Mouse (Mus musculus): ENCODE results near the gene Fat3. TPM values are rescaled to one million over a fixed set of nuclear protein-coding genes. Genes with fewer than 3 reads are reported as not detected.

Gene Fat3
- total RNA-seq, 1 experiment from 2014 or later: 3.1 TPM

DNA sequence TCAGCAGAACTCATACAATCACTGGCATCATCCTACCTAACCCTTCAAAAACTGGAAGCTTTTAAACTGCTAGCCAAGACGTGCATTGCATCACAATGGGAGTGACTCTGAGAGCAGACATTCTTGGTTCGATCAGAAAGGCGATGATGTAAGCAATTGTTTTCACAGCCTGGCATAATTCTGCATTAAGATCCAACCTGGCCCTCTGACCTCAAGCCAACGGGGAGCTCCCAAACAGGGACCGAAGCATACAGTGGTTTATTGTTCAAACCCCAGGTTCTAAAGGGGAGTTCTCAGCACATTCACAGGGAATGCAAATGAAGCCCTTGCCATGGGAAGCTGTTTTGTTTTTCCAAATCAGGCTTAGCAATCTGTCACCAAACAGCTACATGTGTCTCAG, 63.3 kb downstream of the Fat3 start:
- no peak for DNase-seq

DNA sequence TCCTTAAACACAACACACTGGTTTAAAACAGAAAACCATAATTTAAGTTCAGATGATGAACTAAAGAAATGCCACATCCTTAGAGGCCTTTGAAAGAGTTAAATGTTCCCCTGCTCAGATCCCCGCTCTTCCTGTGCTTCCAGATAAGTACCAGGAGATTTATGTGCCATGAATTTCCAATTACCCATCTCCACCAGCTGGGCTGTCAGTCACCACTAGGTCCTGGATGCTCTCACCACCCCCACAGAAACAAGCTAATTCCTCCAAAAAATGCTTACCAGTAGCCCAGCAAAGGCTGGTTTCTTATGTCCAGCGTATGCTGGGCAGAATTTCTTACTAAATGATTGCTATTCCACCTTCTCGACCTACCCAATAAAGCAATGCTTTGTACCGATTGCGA, 72.5 kb downstream of the Fat3 start:
- no peak for DNase-seq

DNA sequence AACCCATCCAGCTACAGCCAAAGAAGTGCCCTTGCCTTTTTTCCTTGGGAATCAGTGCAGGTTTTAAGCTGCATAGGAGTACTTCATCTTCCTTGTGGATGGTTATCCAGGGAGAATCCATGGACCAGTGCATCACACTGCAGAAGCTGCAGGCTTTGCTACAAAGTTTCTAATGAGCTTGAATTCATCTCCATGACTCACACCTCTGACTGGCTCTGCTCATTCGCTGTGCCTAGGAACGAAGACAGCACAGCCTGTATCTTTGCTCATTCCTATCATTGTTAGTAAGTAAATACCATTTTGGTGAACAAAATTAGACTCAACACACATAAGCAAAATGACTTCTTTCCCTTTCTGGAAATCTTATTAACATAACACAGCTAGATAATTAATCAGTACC, 78.4 kb downstream of the Fat3 start:
- no peak for DNase-seq

DNA sequence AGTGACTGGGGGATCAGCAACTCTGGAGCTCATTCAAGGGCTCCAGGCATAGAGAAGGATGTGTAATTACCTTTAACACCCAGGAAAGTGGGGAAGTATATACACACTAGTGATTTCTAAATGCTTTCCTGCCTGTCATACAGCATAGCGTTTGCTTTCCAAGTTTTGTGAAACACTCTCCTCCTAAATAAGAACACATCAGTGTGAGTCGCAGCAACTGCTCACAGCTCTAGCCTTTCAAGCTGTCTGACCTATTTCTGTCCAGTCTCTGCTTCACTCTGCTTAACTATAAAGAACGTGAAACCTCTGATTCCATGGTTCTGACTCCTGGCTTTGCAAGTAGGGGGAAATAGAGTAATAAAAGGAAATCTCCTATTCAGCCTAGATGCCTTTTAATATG, 98.3 kb downstream of the Fat3 start:
- no peak for DNase-seq

DNA sequence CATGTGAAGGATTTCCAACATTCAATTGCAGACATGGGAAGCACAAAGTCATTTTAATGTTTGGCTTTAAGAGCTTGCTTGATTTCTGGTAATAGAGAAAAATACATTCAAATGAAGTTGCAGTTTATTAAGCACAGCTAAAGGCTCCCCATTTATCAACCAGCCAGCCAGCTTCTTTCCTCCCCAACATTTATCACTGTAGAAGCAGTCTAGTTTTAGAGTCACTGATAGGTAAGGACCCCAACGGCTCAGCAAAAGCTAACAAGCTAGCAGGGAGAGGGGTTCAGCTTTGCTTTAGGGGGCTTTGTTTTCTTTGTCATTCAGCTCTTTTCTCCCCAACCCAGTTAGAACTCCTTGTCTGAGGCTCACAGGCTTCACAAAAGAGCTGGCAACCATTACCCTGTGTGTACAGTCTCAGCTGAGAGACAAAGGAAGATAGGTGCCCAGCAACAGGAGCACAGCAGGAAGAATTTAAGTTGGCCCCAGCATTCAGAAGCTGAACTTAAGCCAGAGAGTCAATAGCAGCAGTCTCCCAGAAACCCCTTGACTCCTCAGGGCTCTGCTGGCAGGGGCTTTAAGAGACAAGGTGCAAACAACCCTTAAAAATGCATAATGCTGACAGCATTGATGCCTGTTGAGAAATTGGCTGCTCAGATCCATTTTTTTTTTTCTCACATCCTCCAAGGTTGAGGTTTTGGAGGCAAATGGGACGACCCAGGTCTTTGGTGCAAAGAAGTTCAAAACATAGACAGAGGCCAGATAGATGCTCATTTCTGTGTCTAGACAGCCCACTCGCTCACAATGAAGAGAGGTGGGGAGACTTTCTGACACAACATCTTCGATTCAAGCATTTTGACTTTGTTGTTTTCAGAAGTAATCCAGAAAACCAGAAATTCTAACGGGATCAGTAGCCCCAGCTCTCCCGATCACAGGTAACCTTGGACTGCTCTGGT, 102.1 kb downstream of the Fat3 start:
- DNase-seq: no peak

DNA sequence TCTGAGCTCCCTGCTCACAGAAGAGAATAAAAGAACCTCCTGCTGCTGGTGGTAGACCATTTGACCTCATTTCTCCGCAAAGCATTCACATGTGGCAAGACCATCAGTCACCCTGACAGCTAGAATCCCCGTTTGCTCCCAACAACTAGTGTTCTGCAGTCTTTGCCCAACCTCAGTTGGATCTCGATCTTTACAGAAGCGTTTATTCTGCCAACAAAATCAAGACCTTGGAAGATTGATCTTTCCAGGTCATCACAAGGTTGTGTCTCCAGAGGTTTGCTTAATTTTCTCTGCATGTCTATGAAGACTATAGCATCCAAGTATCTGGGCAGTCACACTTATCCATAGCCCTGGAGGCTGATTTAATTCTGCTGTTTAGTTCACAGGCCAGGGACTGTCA, 111.9 kb downstream of the Fat3 start:
- DNase-seq: peak; percentile 35

DNA sequence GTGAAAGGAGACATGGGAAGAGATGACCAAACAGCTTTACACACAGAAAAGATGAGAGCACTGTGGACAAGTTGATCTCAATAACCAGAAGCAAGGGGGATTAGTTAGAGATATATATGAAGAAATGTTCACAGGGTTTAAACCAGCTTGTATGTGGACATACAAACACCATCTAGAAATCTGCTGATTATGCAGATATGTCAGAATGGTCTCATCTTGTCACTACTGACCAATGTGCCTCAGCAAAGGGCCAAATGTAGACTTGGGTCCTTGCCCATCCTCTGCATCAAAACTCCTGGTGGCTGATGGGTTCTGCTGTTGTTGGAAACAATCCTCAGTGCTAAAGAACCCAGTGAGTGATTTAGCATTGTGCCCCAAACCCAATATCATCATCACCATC, 113.6 kb downstream of the Fat3 start:
- DNase-seq: no peak

DNA sequence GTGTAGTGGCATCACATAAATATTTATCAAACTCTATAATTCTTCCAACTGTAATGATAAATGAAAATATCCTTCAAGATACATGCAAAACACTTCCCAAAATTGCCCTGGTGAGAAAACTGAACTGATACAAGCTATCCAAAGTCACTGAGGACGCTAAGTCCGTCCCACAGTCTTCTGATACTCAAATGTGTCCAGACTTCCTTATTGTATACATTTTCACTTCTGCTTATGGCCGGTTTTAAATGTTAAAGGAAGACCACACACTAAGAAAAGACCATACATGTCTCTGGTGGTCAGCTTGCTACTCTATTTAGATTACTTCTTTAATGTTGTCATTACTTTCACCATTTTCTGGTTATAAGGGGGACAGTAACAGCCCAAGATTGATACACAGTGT, 137.4 kb downstream of the Fat3 start:
- DNase-seq: no peak

DNA sequence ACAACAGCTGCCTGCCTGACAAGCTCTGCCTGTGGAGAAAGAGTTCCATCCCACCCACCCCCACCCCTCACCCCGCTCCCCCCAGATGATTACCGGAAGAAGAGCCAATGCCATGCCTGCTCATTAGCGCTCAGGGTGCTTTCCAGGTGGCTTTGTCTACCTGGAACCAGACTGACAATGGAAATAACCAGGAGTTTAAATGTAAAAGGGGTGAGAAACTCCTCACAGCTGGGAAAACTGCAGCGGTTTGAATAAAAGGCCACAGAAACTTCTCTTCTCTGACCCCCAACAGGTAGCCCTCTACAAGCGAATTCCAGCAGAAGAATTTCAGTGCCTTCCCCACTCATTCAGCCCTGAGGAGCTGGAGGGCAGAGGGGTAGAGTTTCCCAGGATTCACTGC, 139.3 kb downstream of the Fat3 start:
- no peak for DNase-seq

DNA sequence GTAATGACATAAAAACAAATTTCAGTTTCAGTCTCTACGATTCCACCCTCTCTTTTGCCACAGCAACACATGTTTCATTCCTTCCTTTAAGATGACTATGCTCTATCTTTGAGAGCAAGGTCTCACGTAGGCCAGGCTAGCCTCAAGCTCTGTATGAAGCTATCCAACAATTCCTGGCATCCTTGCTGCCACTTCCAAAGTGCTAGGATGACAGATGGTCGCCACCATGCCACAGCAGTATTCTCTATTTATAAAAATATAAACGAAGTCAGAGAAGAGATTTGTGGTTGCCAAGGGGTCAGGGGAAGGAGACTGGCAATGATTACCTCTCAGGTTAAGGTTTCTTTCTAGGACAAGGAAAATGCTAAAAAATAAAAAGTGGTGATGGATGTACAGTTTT, 144.4 kb downstream of the Fat3 start:
- DNase-seq: no peak

DNA sequence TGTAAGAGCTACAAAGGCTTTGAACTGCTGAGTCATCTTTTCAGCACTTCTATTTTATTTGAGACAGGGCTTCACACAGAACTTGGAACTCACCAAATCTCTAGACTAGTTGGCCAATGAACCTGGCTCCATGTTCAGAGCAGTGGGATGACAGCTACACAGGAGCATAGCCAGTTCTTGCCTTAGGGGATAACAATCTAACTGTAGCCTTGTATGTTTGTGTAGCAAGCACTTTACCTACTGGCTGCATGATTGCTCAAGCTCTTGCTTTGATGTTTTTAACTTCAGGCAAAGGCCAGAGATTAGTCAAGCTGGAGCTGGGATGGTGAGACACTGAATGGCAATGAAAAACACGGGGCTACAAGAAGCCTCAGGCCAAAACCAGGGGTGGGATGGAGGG, 146.2 kb downstream of the Fat3 start:
- no peak for DNase-seq

DNA sequence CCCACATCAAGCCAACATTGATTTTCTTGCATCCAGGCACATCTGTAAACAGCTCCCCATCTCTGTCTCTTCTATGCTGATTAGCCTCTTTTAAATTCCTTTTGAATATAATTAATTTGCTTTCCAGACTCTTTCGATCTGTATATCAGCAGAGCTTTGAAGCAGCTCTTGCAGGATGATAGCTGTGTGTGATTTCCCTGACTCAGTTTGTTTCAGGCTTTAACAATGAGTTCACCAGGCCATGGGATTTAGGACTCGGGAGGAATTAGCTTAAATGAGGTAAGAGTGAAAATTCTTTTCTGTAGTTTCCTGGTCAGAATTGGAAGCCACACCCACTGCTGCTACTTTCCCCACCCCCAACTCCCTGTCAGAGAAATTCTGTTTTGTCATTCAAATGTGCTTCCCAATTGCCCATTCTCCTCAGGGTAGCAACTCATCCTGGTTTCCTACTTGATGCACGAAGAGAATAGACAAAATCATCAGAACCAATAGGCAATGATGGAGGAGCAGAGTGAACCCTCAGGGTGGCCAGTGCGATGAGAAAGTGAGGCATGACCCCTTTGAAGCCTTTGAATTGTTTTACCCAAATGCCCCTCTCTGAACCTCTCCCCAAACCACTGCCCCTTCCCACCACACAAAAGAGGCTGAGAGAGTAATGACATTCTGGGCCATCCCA, 147.9 kb downstream of the Fat3 start:
- DNase-seq: no peak

DNA sequence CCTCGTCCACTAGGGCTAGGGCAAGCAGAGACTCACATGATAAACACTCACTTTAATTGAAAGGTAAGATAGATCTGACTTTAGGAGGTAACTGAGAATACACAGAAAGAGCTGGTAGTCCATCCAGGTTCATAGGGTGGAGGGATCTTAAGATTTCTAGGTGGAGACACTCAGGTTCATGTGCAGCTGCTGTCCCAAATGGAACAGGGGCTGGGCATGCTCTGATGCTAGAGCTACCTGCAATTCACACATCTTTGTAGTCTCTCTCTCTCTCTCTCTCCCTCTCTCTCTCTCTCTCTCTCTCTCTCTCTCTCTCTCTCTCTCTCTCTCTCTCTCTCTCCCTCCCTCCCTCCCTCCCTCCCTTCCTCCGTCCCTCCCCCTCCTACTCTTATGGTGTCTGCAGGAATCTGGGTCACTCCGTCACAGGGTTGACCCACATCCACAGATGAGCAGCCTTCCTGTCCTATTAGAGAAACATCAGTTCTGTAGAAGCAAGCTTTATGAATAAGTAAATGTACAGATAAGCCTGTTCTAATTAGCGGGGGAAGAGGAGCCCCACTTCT, 148.5 kb downstream of the Fat3 start:
- DNase-seq: no peak

DNA sequence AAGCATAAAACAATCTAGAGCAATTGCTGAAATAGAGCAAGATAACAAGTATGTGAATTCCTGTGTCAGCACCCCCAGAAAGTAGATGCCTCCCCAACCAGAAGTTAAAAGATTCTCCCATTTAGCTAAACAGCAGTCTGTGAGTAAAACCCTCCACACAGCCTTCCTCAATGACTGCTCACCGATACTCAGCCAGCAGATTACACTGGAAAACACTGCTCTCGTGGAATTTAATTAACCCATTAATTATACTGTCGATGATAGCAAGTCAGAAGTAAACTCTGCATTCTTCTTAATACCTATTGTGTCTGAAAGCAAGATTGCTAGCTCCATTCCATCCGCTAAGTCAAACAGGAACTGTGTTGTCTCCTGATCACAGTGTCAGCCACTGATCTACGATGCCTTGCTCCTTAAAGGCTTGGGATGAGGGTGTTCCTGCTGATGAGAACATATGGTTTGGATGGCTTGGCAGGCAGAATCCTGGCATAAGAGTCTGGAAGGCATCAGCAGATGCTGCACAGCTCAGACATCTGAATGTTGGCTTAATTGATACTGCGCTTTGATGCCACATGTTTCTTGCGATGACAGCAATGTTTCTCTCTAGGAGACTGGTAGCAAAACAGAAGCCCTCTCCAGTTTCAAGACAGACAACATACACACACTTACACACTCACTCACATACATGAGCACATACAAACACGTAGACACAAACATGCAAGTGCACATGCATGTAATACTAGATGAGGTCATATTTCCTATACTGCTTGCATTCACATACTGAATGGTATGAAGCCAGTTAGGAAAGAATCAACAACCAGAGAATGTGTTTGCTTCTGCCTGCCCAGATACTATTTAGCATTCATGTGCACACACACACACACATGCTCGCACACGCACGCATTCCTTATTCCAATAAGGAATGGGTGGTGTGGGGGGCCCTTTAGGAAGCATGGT, 155.9 kb downstream of the Fat3 start:
- DNase-seq: no peak

DNA sequence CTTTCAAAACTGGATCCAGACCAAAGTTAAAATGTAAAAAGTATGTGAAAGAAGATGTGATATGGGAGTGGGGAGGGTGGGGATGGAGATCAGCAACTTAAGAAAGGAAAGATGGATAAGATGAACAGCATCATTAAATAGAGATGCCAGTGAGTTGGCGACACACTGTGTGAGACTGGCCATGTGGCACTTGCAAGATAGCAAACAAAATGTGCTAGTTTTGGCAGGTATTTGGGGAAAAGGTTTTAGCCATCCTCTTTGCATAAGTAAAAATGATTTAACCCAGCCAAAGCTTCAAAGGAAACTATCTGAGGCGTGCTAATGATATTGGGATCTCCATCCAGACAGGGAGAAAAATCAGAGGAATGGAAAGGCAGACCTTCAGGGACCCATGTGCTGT, 157.9 kb downstream of the Fat3 start:
- DNase-seq: no peak

DNA sequence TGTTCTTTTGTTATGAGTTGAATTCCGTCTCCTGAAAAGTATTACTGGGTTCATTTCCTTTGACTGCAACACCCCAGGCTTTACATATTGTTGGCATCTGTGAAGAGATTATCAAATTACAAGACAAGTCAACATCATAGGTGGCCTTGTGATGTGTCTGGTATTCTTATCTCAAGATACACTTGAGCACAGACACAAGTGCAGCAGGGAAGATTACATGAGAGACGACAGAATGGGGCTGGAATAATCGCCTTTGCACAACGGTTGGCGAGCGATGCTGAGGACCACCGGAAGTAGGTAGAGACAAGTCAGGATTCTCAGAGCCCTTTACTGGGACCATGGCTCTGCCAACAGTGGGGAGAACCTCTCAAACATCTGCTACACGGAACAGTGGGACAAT, 158.5 kb downstream of the Fat3 start:
- no peak for DNase-seq

DNA sequence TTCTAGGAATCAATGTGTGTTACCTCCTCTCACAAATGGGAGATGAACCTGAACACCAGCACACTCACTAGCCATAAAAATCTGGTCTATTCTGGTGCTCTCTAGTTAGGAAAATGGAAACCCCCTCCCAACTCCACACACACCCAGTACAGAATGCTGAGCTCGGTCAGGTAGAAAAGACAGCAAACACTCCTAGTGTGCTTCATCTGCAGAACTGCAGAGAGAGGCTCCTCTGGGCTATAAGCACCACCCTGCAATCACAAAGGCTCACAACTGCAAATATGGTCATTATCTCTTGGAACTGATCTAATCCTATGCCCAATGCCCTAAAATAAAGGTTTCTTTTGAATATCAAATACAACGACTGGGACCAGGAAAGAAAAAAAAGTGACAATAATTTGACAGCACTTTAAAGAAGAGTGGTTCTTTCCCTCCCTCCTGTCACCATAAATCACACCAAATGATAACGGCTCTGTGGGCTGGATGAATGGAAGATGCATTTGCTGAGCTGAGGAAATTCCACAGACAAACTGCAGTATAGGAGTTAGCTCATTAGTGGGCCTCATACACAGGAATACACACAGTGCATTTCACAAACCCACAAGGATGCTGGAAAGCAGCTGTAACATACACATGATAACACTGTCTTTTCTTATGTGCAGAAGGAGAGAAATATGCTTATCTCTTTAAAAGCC, 170.6 kb downstream of the Fat3 start:
- DNase-seq: no peak

DNA sequence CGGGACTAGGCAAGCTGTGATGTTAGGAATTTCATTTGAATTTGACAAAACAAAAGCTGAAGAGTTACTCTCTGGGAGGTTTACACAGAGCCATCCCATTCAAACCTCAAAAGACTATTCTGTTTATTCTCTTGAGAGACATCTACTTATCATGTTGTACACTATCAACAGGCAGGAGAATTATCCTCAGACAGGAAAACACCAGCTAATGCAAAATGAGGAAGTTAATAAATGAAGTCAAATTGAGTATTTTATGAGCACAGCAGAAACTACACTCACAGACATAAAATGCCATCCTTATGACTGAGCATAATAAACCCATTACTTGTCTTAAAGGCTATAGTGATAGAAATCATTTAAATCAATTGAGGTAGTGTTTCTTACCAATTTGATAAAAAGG, 182.1 kb downstream of the Fat3 start:
- no peak for DNase-seq

DNA sequence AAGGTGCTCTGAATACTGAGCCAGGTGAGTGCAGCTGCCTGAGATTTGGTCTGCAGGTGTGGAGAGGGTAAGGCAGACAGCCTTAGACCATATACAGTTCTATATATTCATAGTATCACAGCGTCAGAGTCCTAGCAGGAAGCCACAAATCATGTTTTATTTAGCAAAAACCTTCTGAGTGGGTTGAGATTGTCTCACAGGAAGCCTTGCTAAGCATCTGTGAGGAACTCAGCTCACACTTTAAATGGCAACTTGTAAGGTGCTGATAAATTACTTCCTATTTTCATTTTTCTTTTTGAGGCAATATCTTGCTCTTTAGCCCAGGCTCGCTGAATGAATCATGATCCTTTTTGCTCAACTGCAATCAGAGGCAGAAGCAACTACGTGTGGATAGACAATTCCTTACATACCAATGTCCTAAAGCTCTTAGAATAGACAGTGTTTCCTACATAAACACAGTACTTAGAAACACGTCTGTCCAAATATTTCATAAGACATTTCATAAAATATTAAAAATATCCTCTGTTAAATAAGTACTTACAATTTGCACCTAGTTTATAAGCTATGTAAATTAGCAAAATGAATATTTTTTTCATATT, 188.4 kb downstream of the Fat3 start:
- no peak for DNase-seq

DNA sequence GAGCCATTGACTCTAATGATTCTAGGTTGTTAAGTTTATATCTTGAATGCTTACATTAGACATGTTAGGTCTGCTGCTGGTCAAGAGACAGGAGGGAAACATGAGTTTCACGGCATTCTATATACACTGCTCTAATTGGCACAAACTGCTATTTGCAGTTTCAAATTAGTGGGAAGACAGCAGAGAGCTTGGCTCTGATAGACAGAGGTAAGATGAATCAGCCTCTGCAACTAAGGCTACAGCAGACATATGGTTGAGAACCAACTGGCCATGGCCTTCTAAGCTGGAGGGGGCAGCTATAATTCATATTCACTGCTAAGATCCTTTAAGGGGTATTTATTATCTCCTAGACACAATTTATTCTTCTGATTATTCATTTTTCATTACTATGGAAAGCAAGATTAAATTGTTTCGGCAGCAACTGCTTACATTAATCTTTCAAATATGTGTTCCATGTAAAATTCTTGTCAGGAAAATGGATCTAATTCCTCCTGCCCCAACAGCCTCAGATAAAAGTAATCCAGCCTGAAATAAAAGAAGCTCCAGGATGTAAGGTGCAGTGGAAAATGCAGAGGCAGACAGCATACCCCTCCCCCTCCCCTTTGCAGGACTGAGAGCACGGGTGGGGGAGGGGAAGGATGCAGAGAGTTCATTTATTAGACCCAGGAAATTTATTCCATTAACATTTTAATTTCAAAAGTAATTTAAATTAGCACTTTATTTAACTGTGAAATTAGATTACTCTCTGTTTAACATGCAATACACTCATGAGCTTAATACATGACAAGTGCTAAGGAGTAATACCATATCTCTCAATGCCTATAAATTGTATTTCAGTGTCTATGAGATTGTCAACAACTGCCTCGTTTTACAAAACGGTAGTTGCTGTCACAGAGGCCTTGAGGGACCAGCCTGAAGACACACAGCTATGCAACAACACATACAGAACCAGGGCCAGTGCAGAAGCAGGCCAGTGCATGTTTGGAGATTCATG, 189.9 kb downstream of the Fat3 start:
- no peak for DNase-seq

Measured in adrenal gland, postnatal 14 days (tissue).